Mouse (Mus musculus): ENCODE measurements around the gene Pde10a.

- TF ChIP-seq CTCF (IDR thresholded peaks at IDR 0.05; ENCODE audit: control insufficient read depth, insufficient read depth, insufficient replicate concordance, low read depth, low read length) = no peak
- TF ChIP-seq POLR2A (IDR thresholded peaks at IDR 0.05; ENCODE audit: control insufficient read depth, low read depth, low read length) = no peak
These were observed 352.9 kb downstream of the Pde10a start for GRCm38 (mm10) chr17:8878056-8878455.
